Mouse (Mus musculus) embryo, embryonic 10.5 days (tissue): ENCODE measurements around the gene Lpin3.
A peak's percentile ranks its signal among the peaks of the same experiment; 100 is the strongest.

Experiments
- DNase-seq: peaks from one replicate; pipeline ENCODE4 v3.0.0-alpha.2; 2015; ENCODE audit warnings: low spot score

Lpin3 gene

DNA sequence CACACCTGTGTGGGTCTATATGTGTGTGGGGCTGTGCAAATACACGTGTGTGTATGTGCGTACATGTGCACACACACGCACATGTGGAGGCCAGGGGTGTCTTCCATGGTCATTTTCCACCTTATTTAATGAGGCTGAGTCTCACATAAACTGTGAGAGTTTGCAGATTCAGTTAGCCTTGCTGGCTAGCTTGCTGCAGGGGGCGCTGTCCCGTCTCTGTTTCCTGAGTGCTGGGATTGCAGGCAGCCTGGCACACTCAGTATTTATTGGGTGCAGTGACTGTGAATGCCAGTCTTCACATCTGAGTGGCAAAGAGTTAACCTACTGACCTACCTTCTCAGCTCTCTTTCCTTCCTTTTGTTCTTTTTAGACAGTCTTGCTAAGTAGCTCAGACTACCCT is 53.4 kb downstream of the Lpin3 start:
- no peak for DNase-seq

- DNase-seq, result no peak
Measured at GRCm38 (mm10) chr2:160934451-160934850, 54.0 kb downstream of the Lpin3 start.

DNA sequence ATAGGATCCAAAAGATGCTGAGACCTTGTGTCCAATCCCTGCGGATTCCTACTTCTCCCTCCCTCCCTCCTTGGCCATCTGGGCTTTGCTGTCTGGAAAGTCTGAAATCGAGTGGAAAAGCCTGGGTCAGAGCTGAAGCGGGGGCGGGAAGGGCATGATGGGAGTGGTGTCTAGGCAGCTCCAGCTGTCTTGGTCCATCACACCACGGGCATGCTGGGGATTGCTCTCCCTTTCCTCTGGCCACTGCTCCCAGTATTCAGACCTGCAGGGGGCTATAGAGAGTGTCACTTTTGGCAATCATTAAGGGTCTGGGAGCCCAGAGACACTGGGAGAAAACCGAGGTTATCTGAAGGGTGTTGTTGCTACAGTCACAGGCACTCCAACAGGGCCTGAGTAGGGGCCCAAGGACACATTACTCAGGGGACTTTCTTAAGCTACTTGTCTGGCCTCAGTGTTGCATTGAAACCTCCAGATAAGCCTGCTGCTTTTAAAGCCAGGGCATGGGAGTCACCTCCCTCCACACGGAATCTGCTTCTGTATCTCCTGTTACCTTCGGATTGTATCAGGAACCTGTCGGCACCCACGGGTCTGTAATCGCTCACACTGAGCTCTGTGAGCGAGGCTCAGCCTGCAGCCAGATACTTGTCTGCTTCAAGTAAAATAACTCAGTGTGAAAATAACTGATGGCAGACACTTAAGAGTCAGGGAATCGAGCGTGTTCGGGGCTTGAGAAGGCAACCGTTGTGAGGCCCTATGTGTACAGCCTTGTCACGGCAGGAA is 60.6 kb downstream of the Lpin3 start:
- DNase-seq, result no peak

DNA sequence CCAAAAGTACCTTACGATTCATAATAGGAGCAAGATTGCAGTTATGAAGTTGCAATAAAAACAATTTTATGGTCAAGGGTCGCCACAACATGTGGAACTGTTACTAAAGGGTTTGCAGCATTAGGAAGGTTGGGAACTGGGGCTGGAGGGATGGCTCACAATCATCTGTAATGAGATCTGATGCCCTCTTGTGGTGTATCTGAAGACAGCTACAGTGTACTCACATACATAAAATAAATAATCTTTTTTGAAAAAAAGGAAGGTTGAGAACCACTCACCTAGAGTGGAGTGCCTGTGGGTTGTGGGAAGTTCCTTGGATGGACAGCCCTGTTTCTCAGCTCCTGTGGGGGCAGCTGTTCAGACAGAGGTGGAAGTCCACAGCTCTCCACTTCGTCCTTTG is 62.0 kb downstream of the Lpin3 start:
- DNase-seq, result no peak

GRCm38 (mm10) chr2:160951595-160951994 is 71.1 kb downstream of the Lpin3 start:
- no peak for DNase-seq

DNA sequence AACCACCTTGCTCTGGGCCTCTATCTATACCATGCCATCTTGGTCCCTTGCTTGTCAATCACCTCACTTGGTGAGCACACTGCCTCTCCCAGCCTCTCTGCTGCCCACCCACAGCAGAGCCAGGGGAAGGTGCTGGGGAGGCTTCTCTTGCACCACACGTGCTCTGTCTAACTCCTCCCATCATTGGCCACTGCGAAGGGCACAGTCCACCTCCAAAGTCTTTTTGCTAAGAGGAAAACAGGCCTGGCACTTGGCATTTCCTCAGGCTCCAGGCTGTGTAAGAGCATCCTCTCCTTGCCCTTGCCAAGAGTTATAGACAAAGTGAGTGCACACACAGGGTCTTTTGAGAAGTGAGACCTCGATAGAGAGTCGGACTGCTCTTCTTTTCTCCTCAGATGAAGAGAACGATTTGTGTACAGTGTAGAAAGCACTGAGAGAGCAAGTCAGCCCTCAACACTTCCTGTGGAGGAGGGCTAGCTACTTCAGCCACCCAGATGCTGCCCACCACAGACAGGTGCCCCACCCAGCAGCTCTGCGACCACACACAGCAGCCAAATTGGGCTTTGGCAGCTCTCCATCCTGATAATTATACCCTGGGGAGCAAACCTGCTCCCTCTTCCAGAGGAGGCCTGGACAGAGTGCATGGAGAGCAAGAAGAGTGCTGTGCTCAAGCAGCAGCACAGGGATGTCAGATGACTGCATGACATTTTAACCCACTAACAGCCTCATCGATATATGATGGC is 72.8 kb downstream of the Lpin3 start:
- DNase-seq, result no peak

DNA sequence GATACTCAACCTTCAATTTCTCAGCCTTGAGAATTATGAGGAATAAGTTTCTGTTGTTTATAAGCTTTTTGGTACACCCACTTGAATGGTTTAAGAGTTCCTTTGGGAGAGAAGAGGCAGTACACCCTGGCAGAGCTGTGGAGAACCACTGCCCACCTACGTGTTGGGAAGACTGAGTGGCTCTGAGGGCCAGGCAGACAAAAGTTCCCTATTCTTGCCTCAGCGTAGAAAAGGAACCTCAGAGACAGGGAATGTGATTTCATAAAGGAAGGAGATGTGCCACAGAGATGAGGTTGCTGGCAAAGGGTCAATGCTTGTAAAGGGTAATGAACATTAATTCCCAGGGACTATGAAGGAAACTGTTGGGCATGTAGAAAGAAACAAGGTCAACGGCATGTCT is 74.1 kb downstream of the Lpin3 start:
- DNase-seq, result no peak

- DNase-seq, result peak; percentile 44
Measured at GRCm38 (mm10) chr2:160955331-160955730, 74.9 kb downstream of the Lpin3 start.
